ENCODE assay signal across 9 mouse cellular contexts in the genomic region with DNA sequence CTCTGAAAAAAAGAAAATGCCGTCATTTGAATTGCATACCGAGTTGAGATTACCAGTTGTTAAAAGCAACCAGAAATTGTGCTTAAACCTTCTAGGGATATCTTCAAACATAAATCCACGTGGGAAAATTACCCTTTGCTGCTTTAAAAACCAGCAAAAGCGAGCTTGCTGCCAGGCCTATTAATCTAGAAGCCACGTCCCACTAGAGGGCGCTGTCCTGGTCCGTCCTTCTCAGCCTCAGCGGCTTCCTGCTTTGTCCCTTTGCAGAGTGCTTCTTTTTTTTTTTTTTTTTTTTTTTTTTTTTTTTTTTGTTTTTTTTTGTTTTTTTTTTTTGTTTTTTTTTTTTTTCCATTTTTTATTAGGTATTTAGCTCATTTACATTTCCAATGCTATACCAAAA.
DNase-seq lines count a peak whose midpoint lies in the region; ATAC-seq lines count a peak whose summit lies in the region.
"Had no signal": no experiment of that assay in that cellular context is flagged by ENCODE, and none has a peak within 500 bp of the region (broad histone marks: within the 10 kb centered on the region; RNA-seq: fewer than 3 reads in every experiment).

No protein-coding gene starts in this region.

- 0 out of 2 replicates have a peak, but pooled peaks have one; percentile 52 for ATAC-seq in forebrain, embryonic 13.5 days
- no peak for ATAC-seq in liver, embryonic 13.5 days (ENCODE audit: low read depth)
- ATAC-seq in neural tube, embryonic 15.5 days (ENCODE audit: low FRiP score) = peak; percentile 69; the same call in 1 of the 2 replicates

- H3K4me3 ChIP-seq in forebrain, embryonic 13.5 days = no peak overlapping the region
- no peak overlapping the region for H3K4me3 ChIP-seq in liver, embryonic 13.5 days (replicated peaks)
- no peak overlapping the region for H3K4me3 ChIP-seq in neural tube, embryonic 15.5 days (replicated peaks)
- H3K4me3 ChIP-seq: erythroblast, embryonic 14.5 days had no signal

- H3K4me2 ChIP-seq in forebrain, embryonic 13.5 days = no peak overlapping the region
- no peak overlapping the region for H3K4me2 ChIP-seq in liver, embryonic 13.5 days
- 0 out of 2 replicates have a peak overlapping the region, but pooled peaks have one; percentile 39 for H3K4me2 ChIP-seq in neural tube, embryonic 15.5 days

- peak; percentile 72 for DNase-seq in layer of hippocampus, adult 11-12 months (ENCODE audit: low spot score)
- no peak for DNase-seq in layer of hippocampus, adult 9-10 months (ENCODE audit: low spot score)
- DNase-seq in adrenal gland, postnatal 36 days = peak; percentile 74 to 76
- DNase-seq in hindlimb bud, embryonic 11.5 days (ENCODE audit: extremely low spot score, low read depth, low spot score) = peak; percentile 47
- peak; percentile 61 for DNase-seq in liver, embryonic 13.5 days
- DNase-seq in thymus, postnatal 14 days = peak; percentile 77

- no peaks in the 10 kb centered on the region for H3K27me3 ChIP-seq in forebrain, embryonic 13.5 days
- no peaks in the 10 kb centered on the region for H3K27me3 ChIP-seq in liver, embryonic 13.5 days
- no peaks in the 10 kb centered on the region for H3K27me3 ChIP-seq in neural tube, embryonic 15.5 days (replicated peaks)

- no peaks in the 10 kb centered on the region for H3K9me3 ChIP-seq in forebrain, embryonic 13.5 days (replicated peaks)
- H3K9me3 ChIP-seq in liver, embryonic 13.5 days (replicated peaks) = no peaks in the 10 kb centered on the region
- H3K9me3 ChIP-seq in neural tube, embryonic 15.5 days (replicated peaks) = no peaks in the 10 kb centered on the region

- WGBS in forebrain, embryonic 13.5 days = 24% methylated on average over 8 of the region's 8 CpGs
- 15% methylated on average over 8 of the region's 8 CpGs for WGBS in liver, embryonic 13.5 days (ENCODE audit: insufficient replicate concordance)
- 25% methylated on average over 8 of the region's 8 CpGs for WGBS in neural tube, embryonic 15.5 days

- H3K36me3 ChIP-seq in forebrain, embryonic 13.5 days (ENCODE audit: poor library complexity, severe bottlenecking) = no peaks in the 10 kb centered on the region
- no peaks in the 10 kb centered on the region for H3K36me3 ChIP-seq in liver, embryonic 13.5 days
- no peaks in the 10 kb centered on the region for H3K36me3 ChIP-seq in neural tube, embryonic 15.5 days

- H3K27ac ChIP-seq in forebrain, embryonic 13.5 days = no peak overlapping the region
- H3K27ac ChIP-seq in liver, embryonic 13.5 days = no peak overlapping the region
- H3K27ac ChIP-seq in neural tube, embryonic 15.5 days (replicated peaks) = no peak overlapping the region

- no peak overlapping the region for H3K9ac ChIP-seq in forebrain, embryonic 13.5 days
- no peak overlapping the region for H3K9ac ChIP-seq in liver, embryonic 13.5 days
- no peak overlapping the region for H3K9ac ChIP-seq in neural tube, embryonic 15.5 days (replicated peaks)

- H3K4me1 ChIP-seq in forebrain, embryonic 13.5 days = peaks cover 10% of the 10 kb centered on the region
- H3K4me1 ChIP-seq in liver, embryonic 13.5 days (replicated peaks) = peaks cover 37% of the 10 kb centered on the region
- H3K4me1 ChIP-seq in neural tube, embryonic 15.5 days = peaks cover 9% of the 10 kb centered on the region
